Mouse (Mus musculus) stomach, embryonic 14.5 days (tissue): ENCODE measurements around the gene Sltm. TPM values are rescaled to one million over a fixed set of nuclear protein-coding genes. Genes with fewer than 3 reads are reported as not detected.

Source experiments
- ATAC-seq: fragments of 200-750 bp; cut with Nextera tagmentation; 2 replicates; pipeline ENCODE4 v1.8.0; 2017; ENCODE audit warnings: low read depth, moderate TSS enrichment; ENCODE audit not compliant: insufficient number of reproducible peaks, insufficient read depth, low FRiP score
- H3K27ac ChIP-seq: fragments of 300-500 bp; sonication (generic); 2 replicates; pipeline ENCODE4 v1.5.1; 2014; ENCODE audit warnings: mild to moderate bottlenecking, low read length, moderate library complexity, mixed read lengths
- H3K27me3 ChIP-seq: fragments of 300-500 bp; sonication (generic); 2 replicates; pipeline ENCODE4 v1.6.1; 2014; ENCODE audit warnings: low read length, control low read depth, mixed read lengths; ENCODE audit not compliant: control insufficient read depth, insufficient read depth
- H3K36me3 ChIP-seq: fragments of 300-500 bp; sonication (generic); 2 replicates; pipeline ENCODE4 v1.6.1; 2014; ENCODE audit warnings: mild to moderate bottlenecking, control low read depth, low read length, moderate library complexity, mixed read lengths; ENCODE audit not compliant: control insufficient read depth, insufficient read depth
- H3K4me1 ChIP-seq: fragments of 300-500 bp; sonication (generic); 2 replicates; pipeline ENCODE4 v1.6.1; 2014; ENCODE audit warnings: low read length, control low read depth, mixed read lengths; ENCODE audit not compliant: control insufficient read depth, insufficient read depth
- H3K4me2 ChIP-seq: fragments of 300-500 bp; sonication (generic); replicated peaks from 2 replicates; pipeline ENCODE4 v1.6.1; 2014; ENCODE audit warnings: low read depth, low read length, control low read depth
- H3K4me3 ChIP-seq: fragments of 300-500 bp; sonication (generic); 2 replicates; pipeline ENCODE4 v1.5.1; 2014; ENCODE audit warnings: low read depth, low read length, control low read depth
- H3K9ac ChIP-seq: fragments of 300-500 bp; sonication (generic); replicated peaks from 2 replicates; pipeline ENCODE4 v1.6.1; 2014; ENCODE audit warnings: low read depth, mild to moderate bottlenecking, control low read depth, low read length, moderate library complexity, mixed read lengths
- H3K9me3 ChIP-seq: fragments of 300-500 bp; sonication (generic); 2 replicates; pipeline ENCODE4 v1.6.1; 2016; ENCODE audit warnings: low read depth, low read length, control low read depth; ENCODE audit not compliant: control insufficient read depth
- WGBS: fragments of 180-500 bp; shearing (Covaris S2); extraction: QIAGEN DNeasy Blood & Tissue Kit; methylation state at CpG from one replicate; pipeline ENCODE4 v1.1.7; 2014; 5-methylcytosine and 5-hydroxymethylcytosine counted together
- polyA plus RNA-seq: library from polyadenylated mRNA; unstranded; fragments of >200 nt; fragmentation: Nextera tagmentation; extraction: Ambion mirVana; gene quantifications from 2 replicates; pipeline ENCODE4 v1.2.1, GENCODE M21; 2014

Gene Sltm
- polyA plus RNA-seq, 1 experiment from 2014 or later = 74.7 TPM

DNA sequence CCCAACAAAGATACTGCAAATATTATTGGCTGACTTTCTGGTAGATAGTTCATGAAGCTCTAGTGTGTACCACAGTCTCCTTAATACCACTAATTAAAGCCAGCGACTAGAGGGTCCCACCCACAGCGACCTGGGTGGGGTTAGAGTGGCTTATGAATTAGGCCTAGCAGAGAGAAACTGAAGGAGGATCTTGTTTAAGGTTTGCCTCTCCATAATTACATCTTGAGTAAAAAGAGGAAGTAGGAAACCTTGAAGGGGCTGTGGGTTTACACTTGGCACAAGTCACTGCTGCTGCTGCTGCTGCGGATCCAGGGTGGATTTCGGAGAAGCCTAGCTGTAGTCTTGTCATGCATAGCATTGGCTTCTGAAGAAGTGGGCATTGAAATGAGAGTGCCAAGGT lies 48.2 kb downstream of the Sltm start:
- no peak overlapping the region for H3K27ac ChIP-seq
- no peaks in the 10 kb centered on the region for H3K9me3 ChIP-seq
- no peak overlapping the region for H3K4me3 ChIP-seq
- no peaks in the 10 kb centered on the region for H3K4me1 ChIP-seq
- peaks cover 69% of the 10 kb centered on the region for H3K36me3 ChIP-seq
- no peak overlapping the region for H3K4me2 ChIP-seq
- no peak overlapping the region for H3K9ac ChIP-seq
- no peak for ATAC-seq
- 89% methylated on average over 4 of the region's 4 CpGs for WGBS
- H3K27me3 ChIP-seq = no peaks in the 10 kb centered on the region

DNA sequence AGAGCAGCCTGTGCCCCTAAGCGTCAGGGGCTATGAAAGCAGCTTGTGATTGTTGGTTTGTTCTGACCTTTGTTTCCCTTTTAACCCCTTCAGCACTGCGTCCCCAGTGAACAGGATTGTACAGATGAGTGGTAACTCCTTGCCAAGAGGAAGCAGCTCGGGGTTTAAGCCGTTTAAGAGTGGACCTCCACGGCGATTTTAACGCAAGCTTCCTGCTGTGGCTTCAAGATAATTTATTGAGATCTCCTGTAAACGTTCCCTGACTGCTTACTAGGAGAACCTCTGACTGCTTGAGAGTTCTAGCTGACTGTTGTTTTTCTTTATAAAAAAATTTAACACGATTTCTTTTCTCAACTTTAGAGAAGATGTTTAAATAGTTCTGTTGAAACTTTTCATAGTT lies 48.9 kb downstream of the Sltm start:
- Histone ChIP-seq H3K4me1 (no peaks in the 10 kb centered on the region), H3K36me3 (peaks cover 62% of the 10 kb centered on the region), H3K9me3 (no peaks in the 10 kb centered on the region), H3K27me3 (no peaks in the 10 kb centered on the region), H3K9ac (no peak overlapping the region), H3K4me2 (no peak overlapping the region), H3K27ac (no peak overlapping the region), H3K4me3 (no peak overlapping the region)
- 62% methylated on average over 9 of the region's 9 CpGs for WGBS
- ATAC-seq = no peak

DNA sequence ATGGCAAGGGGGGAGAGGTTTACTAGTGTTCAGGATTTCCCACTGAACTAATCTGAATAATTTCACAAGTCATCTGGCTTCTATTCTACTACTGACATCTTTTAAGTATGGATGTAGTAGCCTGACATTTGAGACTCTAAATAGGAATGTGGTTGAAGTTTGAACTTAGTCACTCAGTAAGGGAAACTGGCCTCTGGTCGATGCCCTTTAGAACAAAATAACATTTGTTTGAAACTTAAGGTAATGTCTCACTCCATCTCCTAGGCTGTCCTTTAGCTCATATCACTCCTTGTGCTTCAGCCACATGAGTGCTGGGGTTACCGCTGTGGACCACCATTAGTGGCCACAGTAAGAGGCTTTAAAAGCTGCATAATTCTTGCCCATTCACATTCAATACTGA lies 55.7 kb downstream of the Sltm start:
- WGBS = 89% methylated on average over 2 of the region's 2 CpGs
- ATAC-seq = no peak

DNA sequence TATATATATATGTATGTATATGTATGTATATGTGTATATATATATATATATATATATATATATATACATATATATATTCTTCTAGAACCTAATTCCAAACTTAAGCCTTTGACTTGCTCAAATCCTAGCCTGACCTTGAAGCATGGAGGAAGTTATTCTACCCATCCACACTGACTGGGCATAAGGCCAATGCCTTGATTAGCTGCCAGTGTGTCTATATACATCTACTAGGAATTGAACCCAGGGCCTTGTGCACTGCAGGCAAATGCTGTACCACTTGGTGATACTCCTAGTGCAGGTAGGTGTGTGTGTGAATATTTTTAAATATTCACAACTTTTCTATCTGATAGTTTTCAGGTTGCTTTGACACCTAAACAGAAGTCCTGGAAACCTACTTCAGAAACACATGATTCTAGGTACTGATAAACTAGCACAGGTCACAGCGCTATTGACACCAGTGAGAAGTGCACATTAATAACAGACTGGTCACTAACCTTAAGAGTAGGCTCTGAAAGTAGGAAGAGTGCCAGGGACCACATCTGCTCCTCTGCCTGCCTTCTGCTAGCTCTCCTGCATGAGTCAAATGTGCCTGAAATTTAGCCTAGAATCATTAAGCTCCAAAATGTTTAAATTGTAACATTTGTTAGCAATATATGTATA lies 59.8 kb downstream of the Sltm start:
- WGBS = 81% methylated on average over 1 of the region's 1 CpGs
- ATAC-seq = no peak
- no peak overlapping the region for H3K4me2 ChIP-seq

More for the DNA sequence above, 55.7 kb downstream of the Sltm start:
- Histone ChIP-seq H3K9me3 (no peaks in the 10 kb centered on the region), H3K4me2 (no peak overlapping the region), H3K27ac (no peak overlapping the region), H3K4me3 (no peak overlapping the region), H3K27me3 (no peaks in the 10 kb centered on the region), H3K9ac (no peak overlapping the region), H3K4me1 (no peaks in the 10 kb centered on the region), H3K36me3 (peaks cover 4% of the 10 kb centered on the region; the same call in 1 of the 2 replicates)

DNA sequence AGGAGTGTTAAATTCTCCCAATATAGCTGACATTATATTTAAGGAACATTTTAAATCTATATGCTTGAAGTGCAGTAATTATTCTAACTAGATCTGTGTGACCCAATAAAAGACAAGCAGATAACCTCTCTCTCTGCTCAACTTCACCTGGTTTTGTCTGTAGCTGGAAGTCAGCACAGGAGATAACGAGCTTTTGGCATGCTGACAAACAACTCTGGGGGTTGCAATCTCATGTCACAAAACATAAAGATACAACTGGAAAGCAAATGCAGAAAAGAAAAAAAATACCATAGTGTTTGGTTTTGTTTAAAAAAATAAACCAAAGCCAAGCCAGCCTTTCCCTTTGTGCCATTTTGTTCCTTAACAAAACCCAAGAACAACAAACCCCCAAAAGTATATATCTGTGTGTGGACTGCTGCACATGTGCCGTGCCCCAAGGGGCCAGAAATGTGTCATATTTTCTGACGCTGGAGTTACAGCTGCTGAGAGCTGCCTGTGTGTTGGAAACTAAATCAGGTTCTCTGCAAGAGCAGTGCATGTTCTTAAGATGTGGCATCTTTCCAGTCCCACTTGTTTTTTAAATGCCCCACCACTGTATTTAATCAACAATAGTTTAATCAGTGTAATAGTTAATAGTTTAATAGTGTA lies 68.6 kb downstream of the Sltm start:
- Histone ChIP-seq H3K27me3 (no peaks in the 10 kb centered on the region), H3K4me3 (no peak overlapping the region), H3K4me1 (no peaks in the 10 kb centered on the region), H3K4me2 (no peak overlapping the region), H3K9me3 (no peaks in the 10 kb centered on the region), H3K36me3 (no peaks in the 10 kb centered on the region; the same call in none of the 2 replicates), H3K9ac (no peak overlapping the region), H3K27ac (no peak overlapping the region)
- ATAC-seq = no peak
- WGBS = 63% methylated on average over 3 of the region's 3 CpGs

More for the DNA sequence above, 59.8 kb downstream of the Sltm start:
- Histone ChIP-seq H3K9me3 (no peaks in the 10 kb centered on the region), H3K27me3 (no peaks in the 10 kb centered on the region), H3K27ac (no peak overlapping the region), H3K4me3 (no peak overlapping the region), H3K9ac (no peak overlapping the region), H3K4me1 (no peaks in the 10 kb centered on the region), H3K36me3 (peaks cover 3% of the 10 kb centered on the region; the same call in 1 of the 2 replicates)

DNA sequence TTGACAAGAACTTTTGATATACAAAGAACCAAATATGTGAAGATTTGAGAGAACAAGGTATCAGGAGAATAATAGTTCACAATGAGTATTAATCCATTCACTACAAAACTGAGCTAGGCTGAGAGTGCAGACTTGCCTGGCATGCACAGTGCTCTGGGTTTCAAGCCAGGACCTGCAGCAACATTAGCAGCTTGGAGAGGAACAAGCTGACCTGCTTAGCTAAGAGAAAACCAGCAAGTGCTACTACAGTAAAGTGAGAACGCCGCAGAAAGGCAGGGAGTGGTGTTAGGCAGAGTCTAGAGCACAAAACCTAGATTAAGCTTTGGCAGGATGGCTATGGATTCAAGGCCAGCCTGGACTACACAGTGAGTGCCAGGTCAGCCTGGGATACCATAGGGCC lies 87.2 kb downstream of the Sltm start:
- H3K27me3 ChIP-seq = no peaks in the 10 kb centered on the region
- H3K4me1 ChIP-seq = no peaks in the 10 kb centered on the region
- H3K4me3 ChIP-seq = no peak overlapping the region
- no peak overlapping the region for H3K4me2 ChIP-seq
- ATAC-seq = no peak
- H3K9ac ChIP-seq = no peak overlapping the region
- H3K27ac ChIP-seq = no peak overlapping the region
- H3K9me3 ChIP-seq = no peaks in the 10 kb centered on the region
- H3K36me3 ChIP-seq = no peaks in the 10 kb centered on the region
- WGBS = 71% methylated on average over 2 of the region's 2 CpGs

DNA sequence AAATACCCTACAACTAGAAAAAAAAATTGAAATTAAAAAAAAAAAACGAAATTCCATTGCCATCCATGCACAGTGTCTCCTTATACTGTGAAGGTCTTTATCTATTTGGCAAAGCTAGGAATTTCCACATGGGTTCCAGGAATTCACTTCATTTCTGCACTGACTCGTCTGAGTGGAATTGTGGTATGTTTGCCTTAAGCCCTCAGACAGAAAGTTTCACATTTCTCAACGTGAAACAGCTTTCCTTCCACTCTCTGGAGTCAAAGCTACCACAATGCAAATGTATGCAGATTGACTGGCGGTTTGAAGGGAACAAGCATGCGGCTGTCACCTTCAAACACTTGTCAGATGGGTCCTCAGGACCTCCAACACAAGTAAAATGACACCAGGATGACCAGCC lies 89.1 kb downstream of the Sltm start:
- Histone ChIP-seq H3K9me3 (no peaks in the 10 kb centered on the region), H3K27ac (no peak overlapping the region), H3K36me3 (no peaks in the 10 kb centered on the region), H3K4me2 (no peak overlapping the region), H3K4me3 (no peak overlapping the region), H3K9ac (no peak overlapping the region), H3K4me1 (no peaks in the 10 kb centered on the region), H3K27me3 (no peaks in the 10 kb centered on the region)
- WGBS = 19% methylated on average over 5 of the region's 5 CpGs
- no peak for ATAC-seq

DNA sequence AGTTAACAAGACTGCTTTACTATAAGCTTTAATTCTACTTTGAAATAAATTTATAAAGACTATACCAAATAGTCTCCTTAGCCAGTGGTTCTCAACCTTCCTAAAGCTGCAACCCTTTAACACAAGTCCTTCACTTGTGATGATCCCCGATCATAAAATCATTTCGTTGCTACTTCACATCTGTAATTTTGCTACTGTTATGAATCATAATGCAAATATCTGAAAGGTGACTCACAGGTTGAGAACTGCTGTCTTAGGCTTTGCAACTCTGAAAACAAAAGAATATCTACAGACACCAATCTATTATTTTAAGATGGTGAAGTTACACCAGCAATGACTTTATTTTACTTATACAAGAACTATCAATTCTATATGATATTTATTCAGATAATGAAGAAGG lies 94.2 kb downstream of the Sltm start:
- H3K4me1 ChIP-seq = no peaks in the 10 kb centered on the region
- no peaks in the 10 kb centered on the region for H3K27me3 ChIP-seq
- H3K9me3 ChIP-seq = no peaks in the 10 kb centered on the region
- H3K27ac ChIP-seq = no peak overlapping the region
- ATAC-seq = no peak
- H3K4me3 ChIP-seq = no peak overlapping the region
- no peak overlapping the region for H3K4me2 ChIP-seq
- 83% methylated on average over 2 of the region's 2 CpGs for WGBS
- no peak overlapping the region for H3K9ac ChIP-seq
- H3K36me3 ChIP-seq = no peaks in the 10 kb centered on the region
